Mouse (Mus musculus) cerebellum, adult 9-11 months (tissue): ENCODE data around the gene Zfp950.
A peak's percentile ranks its signal among the peaks of the same experiment; 100 is the strongest.

Experiments
- DNase-seq: peaks from one replicate; pipeline ENCODE4 v3.0.0; 2022

Zfp950 gene

GRCm38 (mm10) chr19:61056783-61057410 lies 83.7 kb downstream of the Zfp950 start:
- DNase-seq, result no peak

GRCm38 (mm10) chr19:61052786-61053185 lies 87.9 kb downstream of the Zfp950 start:
- DNase-seq, result no peak

GRCm38 (mm10) chr19:61052008-61052407 lies 88.6 kb downstream of the Zfp950 start:
- DNase-seq, result no peak

- DNase-seq, result no peak
Observed at GRCm38 (mm10) chr19:61051151-61051550, 89.5 kb downstream of the Zfp950 start.

GRCm38 (mm10) chr19:61049413-61049812 lies 91.2 kb downstream of the Zfp950 start:
- DNase-seq, result peak; percentile 23

- peak; percentile 41 for DNase-seq
Observed at GRCm38 (mm10) chr19:61048646-61049045, 92.0 kb downstream of the Zfp950 start.

GRCm38 (mm10) chr19:61039151-61039550 lies 101.5 kb downstream of the Zfp950 start:
- DNase-seq, result no peak

GRCm38 (mm10) chr19:61031570-61031969 lies 109.1 kb downstream of the Zfp950 start:
- no peak for DNase-seq

GRCm38 (mm10) chr19:61021939-61022566 lies 118.6 kb downstream of the Zfp950 start:
- DNase-seq, result peak; percentile 37

- peak; percentile 42 for DNase-seq
Observed at GRCm38 (mm10) chr19:61021502-61021901, 119.1 kb downstream of the Zfp950 start.

- no peak for DNase-seq
Observed at GRCm38 (mm10) chr19:61017477-61018266, 123.0 kb downstream of the Zfp950 start.

- no peak for DNase-seq
Observed at GRCm38 (mm10) chr19:61009266-61009665, 131.4 kb downstream of the Zfp950 start.
